Mouse (Mus musculus) forebrain, embryonic 14.5 days (tissue): ENCODE data around the gene Asap2. TPM values are rescaled to one million over a fixed set of nuclear protein-coding genes. Genes with fewer than 3 reads are reported as not detected.

Experiments
- ATAC-seq: fragments of 200-750 bp; cut with Nextera tagmentation; 2 replicates; pipeline ENCODE4 v1.8.0; 2017; ENCODE audit warnings: mild to moderate bottlenecking, moderate library complexity
- DNase-seq: peaks from one replicate; pipeline ENCODE4 v3.0.0-alpha.2; 2015; ENCODE audit warnings: low spot score
- H3K27ac ChIP-seq: fragments of 300-500 bp; sonication (generic); 2 replicates; pipeline ENCODE4 v1.5.1; 2014; ENCODE audit warnings: low read depth, mild to moderate bottlenecking, control low read depth, low read length, moderate library complexity
- H3K27me3 ChIP-seq: fragments of 300-500 bp; sonication (generic); replicated peaks from 2 replicates; pipeline ENCODE4 v1.6.1; 2014; ENCODE audit warnings: low read length, control low read depth, mixed read lengths; ENCODE audit not compliant: control insufficient read depth, insufficient read depth
- H3K36me3 ChIP-seq: fragments of 300-500 bp; sonication (generic); 2 replicates; pipeline ENCODE4 v1.6.1; 2014; ENCODE audit warnings: low read length, control low read depth; ENCODE audit not compliant: control insufficient read depth, insufficient read depth
- H3K4me1 ChIP-seq: fragments of 300-500 bp; sonication (generic); 2 replicates; pipeline ENCODE4 v1.6.1; 2014; ENCODE audit warnings: antibody characterized with exemption, low read length, control low read depth; ENCODE audit not compliant: control insufficient read depth, insufficient read depth
- H3K4me2 ChIP-seq: fragments of 300-500 bp; sonication (generic); 2 replicates; pipeline ENCODE4 v1.6.1; 2014; ENCODE audit warnings: mild to moderate bottlenecking, control low read depth, low read length
- H3K4me3 ChIP-seq: fragments of 300-500 bp; sonication (generic); 2 replicates; pipeline ENCODE4 v1.5.1; 2014; ENCODE audit warnings: low read depth, low read length, control low read depth
- H3K9ac ChIP-seq: fragments of 300-500 bp; sonication (generic); 2 replicates; pipeline ENCODE4 v1.6.1; 2014; ENCODE audit warnings: mild to moderate bottlenecking, low read length, control low read depth, moderate library complexity
- H3K9me3 ChIP-seq: fragments of 300-500 bp; sonication (generic); replicated peaks from 2 replicates; pipeline ENCODE4 v1.6.1; 2016; ENCODE audit warnings: low read length, control low read depth, mixed read lengths; ENCODE audit not compliant: control insufficient read depth
- WGBS: fragments of 180-500 bp; shearing (Covaris S2); extraction: QIAGEN DNeasy Blood & Tissue Kit; methylation state at CpG from one replicate; pipeline ENCODE4 v1.1.7; 2014; 5-methylcytosine and 5-hydroxymethylcytosine counted together
- polyA plus RNA-seq: library from polyadenylated mRNA; unstranded; fragments of >200 nt; fragmentation: Nextera tagmentation; extraction: Ambion mirVana; gene quantifications from 2 replicates; pipeline ENCODE4 v1.2.1, GENCODE M21; 2014

The Asap2 gene
- polyA plus RNA-seq, 1 experiment from 2014 or later, result 13.1 TPM

DNA sequence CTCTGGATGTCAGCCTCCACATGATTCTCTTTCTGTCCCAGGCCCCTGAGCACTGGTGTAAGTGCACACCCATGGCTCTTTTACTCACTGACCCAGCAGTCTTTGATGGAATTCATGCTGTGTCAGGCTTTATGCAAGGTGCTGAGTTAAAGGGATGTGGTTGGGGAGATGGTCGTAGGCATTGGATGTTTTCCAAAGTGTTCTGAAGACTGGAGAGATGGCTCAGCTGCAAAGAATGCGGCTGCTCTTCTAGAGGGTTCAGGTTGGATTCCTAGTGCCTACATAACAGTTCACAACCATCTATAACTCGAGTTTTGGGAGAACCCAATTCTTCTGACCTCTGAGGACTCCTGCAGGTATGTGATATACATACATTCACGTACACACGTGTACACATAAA lies 217.2 kb downstream of the Asap2 start:
- DNase-seq (no peak), ATAC-seq (no peak)
- Histone ChIP-seq H3K9ac (no peak overlapping the region), H3K4me3 (no peak overlapping the region), H3K27ac (no peak overlapping the region), H3K36me3 (peaks cover 46% of the 10 kb centered on the region), H3K4me2 (no peak overlapping the region), H3K27me3 (no peaks in the 10 kb centered on the region), H3K9me3 (no peaks in the 10 kb centered on the region), H3K4me1 (peaks cover 13% of the 10 kb centered on the region)
- WGBS, result 86% methylated on average over 5 of the region's 5 CpGs

DNA sequence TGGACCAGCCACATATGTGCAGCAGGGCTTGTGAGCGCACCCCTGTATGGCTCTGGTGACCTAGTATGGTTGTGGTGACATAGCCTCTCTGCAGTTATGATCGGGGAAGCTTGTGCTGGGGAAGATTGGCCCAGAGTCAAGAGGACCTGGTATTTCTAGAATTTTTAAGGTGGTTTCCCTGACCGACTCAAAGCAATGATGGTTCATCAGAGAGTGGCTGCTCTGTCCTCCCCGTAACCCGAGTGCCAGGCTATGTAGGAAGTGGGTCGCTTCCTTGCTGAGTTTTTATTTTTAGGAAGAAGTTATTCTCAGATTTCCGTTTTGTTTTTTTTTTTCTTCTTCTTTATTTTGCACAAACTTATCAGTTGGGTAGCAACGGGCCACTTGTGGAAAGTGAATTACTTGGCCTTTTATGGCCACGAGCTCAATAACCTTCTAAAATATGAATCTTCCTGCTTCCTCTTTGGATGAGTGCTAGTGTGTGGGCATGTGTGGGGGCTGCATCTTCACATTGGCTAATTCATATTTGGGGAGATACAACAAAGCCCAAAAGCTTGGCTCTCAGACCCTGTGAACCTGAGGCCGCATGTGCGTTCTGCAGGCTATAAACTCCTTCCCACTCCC lies 218.0 kb downstream of the Asap2 start:
- peaks cover 13% of the 10 kb centered on the region for H3K4me1 ChIP-seq
- no peak for DNase-seq
- H3K27ac ChIP-seq, result no peak overlapping the region
- ATAC-seq, result no peak
- no peak overlapping the region for H3K4me2 ChIP-seq
- WGBS, result 92% methylated on average over 11 of the region's 11 CpGs
- no peak overlapping the region for H3K4me3 ChIP-seq
- no peaks in the 10 kb centered on the region for H3K9me3 ChIP-seq
- peaks cover 55% of the 10 kb centered on the region for H3K36me3 ChIP-seq
- H3K9ac ChIP-seq, result no peak overlapping the region
- no peaks in the 10 kb centered on the region for H3K27me3 ChIP-seq

DNA sequence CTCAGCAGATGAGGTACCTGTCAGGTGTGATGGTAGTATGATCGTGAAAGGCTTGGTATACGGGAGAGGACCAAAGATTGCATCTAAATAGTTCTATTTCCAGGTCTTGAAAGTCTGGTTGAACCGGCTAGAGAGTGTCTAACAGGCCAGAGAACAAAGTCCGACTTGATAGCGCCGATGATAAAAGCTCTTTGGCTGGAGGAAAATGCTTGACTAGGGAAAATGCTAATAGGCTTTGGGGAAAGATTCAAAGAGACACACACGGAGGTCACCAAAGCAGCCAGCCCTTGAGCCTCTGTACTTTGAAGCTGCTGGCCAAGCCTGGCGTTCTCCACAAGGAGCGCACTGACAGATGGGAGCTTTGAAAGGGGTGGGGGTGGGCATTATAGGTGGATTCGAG lies 219.0 kb downstream of the Asap2 start:
- ATAC-seq (no peak), DNase-seq (no peak)
- Histone ChIP-seq H3K4me1 (peaks cover 12% of the 10 kb centered on the region), H3K27ac (no peak overlapping the region), H3K27me3 (no peaks in the 10 kb centered on the region), H3K36me3 (peaks cover 60% of the 10 kb centered on the region), H3K4me2 (no peak overlapping the region), H3K9ac (no peak overlapping the region), H3K4me3 (no peak overlapping the region), H3K9me3 (no peaks in the 10 kb centered on the region)
- WGBS, result 84% methylated on average over 10 of the region's 10 CpGs

DNA sequence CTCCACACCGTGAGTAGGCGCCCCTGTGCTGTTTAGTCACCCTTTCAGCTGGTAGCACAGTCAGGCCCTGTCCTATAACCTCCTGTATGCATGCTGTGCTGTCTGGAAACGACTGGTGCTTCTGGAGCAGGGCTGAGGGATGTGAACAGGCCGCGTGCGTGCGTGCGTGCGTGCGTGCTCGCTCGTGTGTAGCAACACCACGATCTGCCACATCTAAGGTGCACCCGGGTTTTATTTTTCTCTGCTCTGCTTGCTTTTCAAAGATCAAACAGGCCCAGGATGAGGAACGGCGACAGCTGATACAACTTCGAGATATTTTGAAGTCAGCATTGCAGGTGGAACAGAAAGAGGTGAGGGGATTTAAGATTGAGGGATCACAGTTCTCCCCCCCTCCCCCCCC lies 222.6 kb downstream of the Asap2 start:
- H3K36me3 ChIP-seq, result peaks cover 60% of the 10 kb centered on the region
- H3K4me3 ChIP-seq, result no peak overlapping the region
- H3K4me1 ChIP-seq, result no peaks in the 10 kb centered on the region
- H3K27me3 ChIP-seq, result no peaks in the 10 kb centered on the region
- H3K9ac ChIP-seq, result no peak overlapping the region
- H3K9me3 ChIP-seq, result no peaks in the 10 kb centered on the region
- H3K4me2 ChIP-seq, result no peak overlapping the region
- no peak overlapping the region for H3K27ac ChIP-seq
- DNase-seq (no peak), ATAC-seq (no peak)
- 94% methylated on average over 17 of the region's 17 CpGs for WGBS

DNA sequence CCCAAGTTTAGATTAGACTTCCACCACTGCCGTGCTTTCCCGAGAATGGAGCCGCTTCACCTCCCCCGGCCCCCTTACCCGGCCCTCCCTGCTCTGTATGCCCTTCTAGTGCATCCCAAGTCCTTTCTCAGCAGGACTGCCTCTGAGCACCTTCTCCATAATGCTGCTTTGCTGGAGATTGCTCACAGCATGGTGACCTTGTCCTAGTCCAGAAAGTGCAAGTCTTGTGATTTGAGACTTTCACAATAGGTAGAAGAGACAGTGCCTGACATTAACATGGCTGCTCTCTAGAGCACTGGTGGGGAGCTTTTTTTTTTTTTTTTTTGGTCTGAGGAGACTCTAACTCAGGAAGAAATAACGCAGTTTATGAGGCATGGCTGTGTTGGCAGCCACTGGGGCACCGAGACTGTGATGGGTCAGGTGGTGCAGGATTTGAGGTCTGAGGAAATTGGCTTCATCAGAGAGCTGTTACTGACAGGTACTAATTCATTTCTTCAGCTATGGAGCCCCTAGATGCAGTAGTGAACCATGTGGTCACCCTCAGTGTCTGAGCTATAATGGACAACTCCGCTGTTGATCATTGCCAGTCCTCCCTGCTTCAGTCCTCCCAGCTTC lies 224.4 kb downstream of the Asap2 start:
- H3K27ac ChIP-seq, result no peak overlapping the region
- H3K9ac ChIP-seq, result no peak overlapping the region
- H3K9me3 ChIP-seq, result no peaks in the 10 kb centered on the region
- no peak overlapping the region for H3K4me2 ChIP-seq
- DNase-seq, result no peak
- no peak overlapping the region for H3K4me3 ChIP-seq
- 91% methylated on average over 8 of the region's 8 CpGs for WGBS
- no peak for ATAC-seq
- H3K4me1 ChIP-seq, result no peaks in the 10 kb centered on the region
- peaks cover 56% of the 10 kb centered on the region for H3K36me3 ChIP-seq
- H3K27me3 ChIP-seq, result no peaks in the 10 kb centered on the region

DNA sequence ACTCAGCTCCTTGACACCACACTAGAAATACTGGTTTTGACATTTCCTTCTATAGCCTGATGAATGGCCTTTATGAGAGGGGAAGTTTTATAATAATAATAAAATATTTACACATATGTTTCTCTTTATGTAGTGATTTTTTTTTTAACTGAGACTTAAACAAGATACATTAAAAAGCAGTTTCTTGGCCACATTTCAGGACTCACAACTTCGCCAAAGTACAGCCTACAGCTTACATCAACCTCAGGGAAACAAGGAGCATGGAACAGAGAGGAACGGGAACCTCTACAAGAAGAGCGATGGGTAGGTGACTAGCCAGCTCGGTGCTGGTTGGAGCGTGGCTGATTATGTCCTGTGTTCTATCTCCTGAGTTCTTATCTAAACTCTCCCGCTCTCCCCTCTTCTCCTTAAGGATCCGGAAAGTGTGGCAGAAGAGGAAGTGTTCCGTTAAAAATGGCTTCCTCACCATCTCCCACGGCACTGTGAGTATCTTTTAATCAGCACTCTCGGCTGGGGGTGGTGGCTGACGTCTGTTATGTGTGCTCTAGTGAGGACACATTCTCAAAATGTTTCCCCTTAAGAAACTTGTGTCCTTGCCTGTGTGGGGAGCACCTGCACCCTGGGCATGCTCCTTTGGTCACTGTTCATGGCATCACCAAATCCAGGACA lies 227.7 kb downstream of the Asap2 start:
- H3K36me3 ChIP-seq, result peaks cover 64% of the 10 kb centered on the region
- WGBS, result 88% methylated on average over 11 of the region's 11 CpGs

DNA sequence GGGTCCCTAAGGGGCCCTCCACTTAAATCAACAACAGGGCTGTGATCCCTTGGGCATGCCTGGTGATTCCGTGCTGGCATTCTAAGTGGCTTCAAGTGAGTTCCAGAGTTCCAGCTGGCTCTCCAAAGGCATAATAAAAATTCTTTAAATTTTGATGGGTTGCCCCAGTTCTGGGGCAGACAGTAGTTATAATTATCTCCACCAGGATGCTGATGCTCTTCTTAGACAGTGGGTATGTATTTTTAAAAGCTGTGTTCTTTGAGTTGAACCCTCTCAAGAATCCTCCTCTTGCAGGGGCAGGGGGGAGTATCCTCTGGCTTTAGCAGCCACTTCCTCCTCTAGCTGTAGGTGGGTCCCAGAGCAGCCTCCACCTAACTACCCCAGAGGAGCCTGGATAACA lies 230.3 kb downstream of the Asap2 start:
- no peak overlapping the region for H3K9ac ChIP-seq
- 89% methylated on average over 1 of the region's 1 CpGs for whole genome bisulfite sequencing
- no peak overlapping the region for H3K27ac ChIP-seq
- H3K4me3 ChIP-seq, result no peak overlapping the region
- no peak overlapping the region for H3K4me2 ChIP-seq
- H3K4me1 ChIP-seq, result no peaks in the 10 kb centered on the region
- no peak for DNase-seq
- no peaks in the 10 kb centered on the region for H3K9me3 ChIP-seq
- ATAC-seq, result no peak
- no peaks in the 10 kb centered on the region for H3K27me3 ChIP-seq
- H3K36me3 ChIP-seq, result peaks cover 59% of the 10 kb centered on the region

More for the DNA sequence above, 227.7 kb downstream of the Asap2 start:
- Histone ChIP-seq H3K9me3 (no peaks in the 10 kb centered on the region), H3K27ac (no peak overlapping the region), H3K4me2 (no peak overlapping the region), H3K4me3 (no peak overlapping the region), H3K27me3 (no peaks in the 10 kb centered on the region), H3K4me1 (no peaks in the 10 kb centered on the region), H3K9ac (no peak overlapping the region)
- ATAC-seq, result no peak
- DNase-seq, result no peak

DNA sequence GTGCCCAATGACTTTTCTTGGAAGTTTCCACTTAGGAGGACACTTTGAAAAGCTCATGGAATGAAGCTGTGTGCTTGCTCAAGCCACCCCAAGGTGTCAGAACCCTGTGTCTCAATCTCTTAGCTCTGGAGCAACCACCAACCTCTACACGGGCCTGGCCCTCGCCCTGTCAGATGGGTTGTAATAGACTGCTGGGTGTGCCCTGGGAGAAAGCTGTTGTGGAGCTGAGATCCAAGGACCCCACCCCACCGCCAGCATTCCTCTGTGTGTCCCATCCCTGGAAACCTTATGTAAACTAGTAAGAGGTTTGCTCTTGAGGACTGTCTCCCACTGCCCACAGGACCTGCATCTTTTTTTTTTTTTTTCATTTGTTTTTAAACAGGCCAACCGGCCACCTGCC lies 233.7 kb downstream of the Asap2 start:
- no peak for ATAC-seq
- no peak overlapping the region for H3K27ac ChIP-seq
- H3K4me3 ChIP-seq, result no peak overlapping the region
- H3K4me1 ChIP-seq, result no peaks in the 10 kb centered on the region
- no peak for DNase-seq
- no peaks in the 10 kb centered on the region for H3K27me3 ChIP-seq
- H3K4me2 ChIP-seq, result no peak overlapping the region
- H3K9ac ChIP-seq, result no peak overlapping the region
- WGBS, result 94% methylated on average over 4 of the region's 4 CpGs
- H3K9me3 ChIP-seq, result no peaks in the 10 kb centered on the region
- peaks cover 28% of the 10 kb centered on the region for H3K36me3 ChIP-seq

DNA sequence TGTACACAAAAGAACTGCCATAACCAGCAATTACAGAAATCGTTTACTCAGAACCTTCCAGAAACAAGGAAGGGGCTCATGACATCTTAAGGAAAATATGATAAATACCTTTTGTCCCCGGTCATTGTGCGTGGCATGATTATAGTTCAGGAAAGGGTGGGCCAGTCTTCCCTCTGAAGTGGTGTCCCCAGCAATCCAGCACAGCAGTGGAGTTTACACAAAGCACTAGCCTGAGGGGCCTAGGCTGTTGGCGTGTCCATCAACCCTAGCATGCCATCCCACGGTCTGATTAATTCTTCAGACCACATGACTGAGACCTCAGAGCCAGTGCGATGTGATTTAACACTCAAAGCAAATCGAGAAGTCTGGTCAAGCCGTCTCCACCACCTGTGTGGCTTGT lies 235.1 kb downstream of the Asap2 start:
- DNase-seq (no peak), ATAC-seq (no peak)
- no peak overlapping the region for H3K4me2 ChIP-seq
- no peaks in the 10 kb centered on the region for H3K4me1 ChIP-seq
- H3K4me3 ChIP-seq, result no peak overlapping the region
- no peaks in the 10 kb centered on the region for H3K27me3 ChIP-seq
- 77% methylated on average over 8 of the region's 8 CpGs for WGBS
- peaks cover 31% of the 10 kb centered on the region for H3K36me3 ChIP-seq
- H3K9me3 ChIP-seq, result no peaks in the 10 kb centered on the region
- no peak overlapping the region for H3K27ac ChIP-seq
- H3K9ac ChIP-seq, result no peak overlapping the region
